Mouse (Mus musculus): ENCODE measurements around the gene Bak1. TPM values are rescaled to one million over a fixed set of nuclear protein-coding genes. Genes with fewer than 3 reads are reported as not detected.

Gene Bak1
- polyA plus RNA-seq, 1 experiment from 2014 or later, result 5.8 TPM

DNA sequence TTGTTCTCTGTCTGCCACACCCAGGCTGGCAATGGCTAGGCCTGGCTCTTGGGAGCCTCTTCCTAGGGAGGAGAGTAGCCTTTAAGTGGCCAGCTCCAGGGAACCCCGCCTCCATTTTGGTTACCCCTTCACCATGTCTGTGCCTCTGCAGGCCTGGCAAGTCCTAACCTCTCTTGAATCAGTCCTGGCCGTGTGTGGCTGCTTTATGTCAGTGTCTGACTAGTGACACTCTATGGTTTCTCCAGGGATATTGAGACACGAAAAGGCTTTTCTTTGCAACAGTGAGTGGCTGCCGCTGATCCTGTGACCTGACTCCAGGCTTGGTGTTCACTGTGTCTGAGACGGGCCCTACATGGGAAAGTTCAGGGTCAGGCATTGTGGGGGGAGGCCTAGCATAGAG lies 22.0 kb upstream of the Bak1 start:
- no peak for DNase-seq (ENCODE audit: low spot score)

DNA sequence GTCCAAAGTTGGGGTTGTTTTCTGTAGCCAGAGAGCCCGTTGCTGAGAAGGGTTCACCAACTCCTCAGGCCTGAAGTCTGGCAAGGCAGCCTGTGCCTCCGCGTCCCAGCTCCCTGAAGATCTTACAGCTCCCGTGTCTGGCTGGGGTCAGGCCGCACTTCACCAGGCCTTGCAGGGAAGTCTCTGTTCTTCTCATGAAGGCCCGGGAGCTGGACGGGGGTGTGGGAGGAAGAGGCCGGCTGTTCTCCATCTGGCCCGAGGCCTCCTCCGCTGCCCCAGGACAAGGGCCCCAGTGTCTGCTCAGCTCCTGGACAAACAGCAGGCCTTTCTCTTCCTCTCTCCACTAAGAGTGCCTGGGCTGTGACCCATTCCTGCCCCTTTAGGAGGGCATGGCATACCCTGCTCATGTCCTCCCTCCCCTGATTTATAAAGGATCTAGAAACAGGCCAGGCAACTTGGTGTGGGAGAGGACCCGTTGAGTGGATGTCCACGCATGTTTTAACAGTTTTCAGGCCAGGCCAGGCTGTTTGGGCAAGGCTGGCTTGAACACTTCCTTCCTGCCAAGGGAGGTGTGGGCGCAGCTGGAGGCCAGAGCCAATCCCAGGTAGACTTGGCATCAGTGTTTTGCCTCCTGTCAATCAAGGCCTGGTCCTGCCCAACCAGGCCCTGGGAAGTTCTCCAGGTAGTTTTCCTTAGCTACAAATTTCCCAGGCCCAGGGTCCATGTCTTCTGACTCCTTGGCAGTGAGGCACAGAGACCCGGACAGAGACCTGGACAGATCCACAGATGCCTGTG lies 19.8 kb upstream of the Bak1 start:
- no peak for DNase-seq (ENCODE audit: low spot score)

DNA sequence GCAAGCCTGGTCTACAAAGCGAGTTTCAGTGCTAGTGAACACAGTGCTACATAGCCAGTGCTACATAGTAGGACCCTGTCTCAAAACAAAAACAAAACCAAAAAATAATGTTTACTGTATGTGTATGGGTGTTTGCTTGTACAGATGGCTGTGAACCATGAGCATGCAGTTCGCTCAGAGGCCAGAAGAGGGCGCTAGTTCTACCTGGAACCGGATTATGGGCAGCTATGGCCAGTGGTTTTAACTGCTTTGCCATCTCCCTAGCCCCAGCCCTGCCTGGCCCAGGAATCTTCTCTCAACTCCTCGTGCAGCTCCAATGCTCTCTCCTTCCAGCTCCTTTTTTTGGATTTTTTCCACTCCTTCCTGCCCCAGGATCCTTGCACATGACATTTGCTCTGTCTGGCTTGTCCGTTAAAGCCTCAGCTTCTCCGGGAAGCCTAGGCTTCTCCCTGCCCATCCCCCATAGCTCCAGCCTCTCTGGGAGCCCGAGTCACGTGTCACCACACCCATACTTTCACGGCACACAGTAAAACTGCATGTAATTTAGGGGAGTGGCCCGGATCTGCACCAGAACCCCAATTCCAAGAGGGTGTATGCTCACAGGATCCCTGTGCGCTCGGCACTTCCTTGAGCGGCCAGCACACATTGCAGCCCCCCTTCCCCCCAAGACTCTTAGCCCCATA lies 19.1 kb upstream of the Bak1 start:
- DNase-seq (ENCODE audit: low spot score), result no peak

DNA sequence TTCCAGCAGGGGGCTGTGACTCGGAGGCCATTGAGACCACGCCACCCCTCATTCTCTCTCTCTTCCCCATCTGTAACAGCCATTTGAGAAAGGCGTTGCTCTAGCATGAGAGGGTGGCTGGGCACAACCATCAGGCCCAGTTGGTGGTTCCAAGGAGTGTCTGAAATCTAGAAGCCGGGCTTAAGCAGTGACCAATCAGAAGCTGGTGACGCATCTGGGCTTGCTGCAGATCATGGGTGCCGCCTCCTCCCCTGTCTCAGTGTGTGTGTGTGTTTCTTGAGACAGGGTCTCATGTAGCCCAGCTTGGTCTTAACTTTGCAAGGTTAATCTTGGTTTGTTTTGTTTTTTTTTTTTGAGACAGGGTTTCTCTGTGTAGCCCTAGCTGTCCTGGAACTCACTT lies 16.4 kb upstream of the Bak1 start:
- no peak for DNase-seq (ENCODE audit: low spot score)

DNA sequence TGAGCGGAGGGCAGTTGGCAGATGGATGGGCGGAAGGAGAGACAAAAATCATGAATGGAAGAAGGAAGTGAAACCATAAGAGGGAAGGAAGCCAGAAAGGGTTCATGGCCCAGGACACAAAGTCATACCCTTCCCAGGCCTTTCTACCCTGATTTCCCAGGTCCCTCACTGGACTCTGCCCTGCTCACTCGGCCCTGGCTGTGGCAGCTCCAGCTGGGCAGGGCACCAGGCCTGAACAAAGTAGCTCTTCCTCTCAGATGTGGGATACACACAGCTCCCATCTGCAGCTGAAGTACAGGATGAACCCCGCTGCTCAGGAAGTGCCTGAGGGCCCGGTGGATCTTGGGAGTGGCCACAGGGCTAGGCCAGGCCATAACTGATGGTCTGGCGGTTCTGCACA lies 14.0 kb upstream of the Bak1 start:
- DNase-seq (ENCODE audit: low spot score), result no peak

DNA sequence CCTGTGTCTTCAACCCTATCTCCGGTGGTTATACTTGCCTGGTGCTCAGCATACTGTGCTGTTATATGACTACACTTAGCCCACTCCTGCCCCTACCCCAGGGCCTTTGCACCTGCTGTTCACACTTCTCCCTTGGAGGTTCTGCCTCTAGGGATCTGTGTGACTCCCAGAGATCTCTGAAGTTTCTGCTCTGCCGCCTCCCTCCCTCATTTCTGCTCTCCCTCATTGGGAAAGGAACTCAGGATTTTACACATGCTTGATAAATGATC lies 12.9 kb upstream of the Bak1 start:
- no peak for DNase-seq (ENCODE audit: low spot score)

DNA sequence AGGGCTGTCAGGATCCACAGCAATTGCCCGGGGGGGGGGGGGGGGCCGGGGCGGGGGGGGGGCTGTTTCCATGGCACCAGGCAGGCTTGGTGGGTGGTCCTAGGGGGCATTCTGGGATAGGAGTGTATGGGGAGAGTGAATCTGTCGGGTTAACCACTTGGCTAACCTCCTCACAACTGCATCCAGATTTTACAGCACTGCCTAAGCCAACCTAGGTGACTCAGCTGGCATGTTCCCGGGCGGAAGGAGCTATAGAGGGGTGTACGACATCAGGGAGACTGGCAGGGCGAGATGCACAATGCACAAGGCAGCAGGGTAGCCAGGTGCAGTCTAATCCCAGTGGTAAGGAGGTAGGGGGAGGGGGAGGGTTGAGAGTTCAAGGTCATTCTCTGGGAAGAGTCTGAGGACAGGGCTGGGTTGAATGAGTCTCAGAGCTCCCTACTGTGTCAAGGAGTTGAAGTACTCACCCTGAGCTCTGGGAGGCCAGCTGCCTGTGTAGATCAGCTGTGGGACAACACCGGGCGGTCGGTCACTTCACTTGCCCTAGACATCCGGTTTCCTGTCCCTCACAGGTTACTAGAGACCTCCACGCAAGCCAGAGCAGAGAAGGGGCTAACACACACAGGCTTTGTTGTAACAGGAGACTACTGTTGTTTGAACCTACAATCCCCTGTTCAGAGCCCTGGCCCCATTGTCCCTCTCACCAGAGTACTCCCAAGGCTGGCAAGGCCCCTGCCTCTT lies 12.4 kb upstream of the Bak1 start:
- DNase-seq (ENCODE audit: low spot score), result no peak

DNA sequence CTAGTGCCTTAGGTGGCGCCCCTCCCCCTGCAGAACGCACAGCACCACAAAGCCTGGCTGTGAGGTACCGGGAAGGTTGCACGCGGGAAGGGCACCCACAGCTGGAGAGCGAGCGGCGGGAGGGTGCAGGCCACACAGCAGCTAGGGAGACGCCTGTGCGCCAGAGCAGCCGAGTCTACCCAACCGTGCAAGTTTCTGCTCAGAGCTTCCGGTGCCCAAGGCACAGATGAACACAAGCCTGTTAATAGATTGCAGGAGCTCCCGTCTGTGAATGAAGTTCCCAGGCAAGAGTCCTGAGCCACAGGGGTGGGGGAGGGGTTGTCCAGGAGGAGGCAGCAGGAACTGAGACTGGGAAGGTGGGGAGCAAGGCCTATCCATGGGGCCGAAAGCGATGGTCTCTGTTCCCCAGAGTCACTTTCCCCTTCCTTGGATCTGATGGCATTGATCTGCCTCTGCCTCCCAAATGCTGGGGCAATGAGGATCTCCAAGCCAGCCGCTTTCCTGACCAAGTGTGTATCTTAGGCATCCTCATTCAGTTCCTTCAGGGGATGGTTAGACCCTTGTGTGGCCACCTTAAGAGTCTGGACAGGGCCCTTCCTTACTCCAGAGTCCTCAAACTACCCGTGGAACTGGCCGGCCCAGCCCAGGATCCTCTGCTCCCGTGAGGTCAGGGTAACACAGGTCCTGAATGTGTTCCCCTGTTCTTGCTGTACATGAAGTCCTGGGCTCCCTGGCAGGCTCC lies 11.7 kb upstream of the Bak1 start:
- DNase-seq (ENCODE audit: low spot score), result peak; percentile 56

DNA sequence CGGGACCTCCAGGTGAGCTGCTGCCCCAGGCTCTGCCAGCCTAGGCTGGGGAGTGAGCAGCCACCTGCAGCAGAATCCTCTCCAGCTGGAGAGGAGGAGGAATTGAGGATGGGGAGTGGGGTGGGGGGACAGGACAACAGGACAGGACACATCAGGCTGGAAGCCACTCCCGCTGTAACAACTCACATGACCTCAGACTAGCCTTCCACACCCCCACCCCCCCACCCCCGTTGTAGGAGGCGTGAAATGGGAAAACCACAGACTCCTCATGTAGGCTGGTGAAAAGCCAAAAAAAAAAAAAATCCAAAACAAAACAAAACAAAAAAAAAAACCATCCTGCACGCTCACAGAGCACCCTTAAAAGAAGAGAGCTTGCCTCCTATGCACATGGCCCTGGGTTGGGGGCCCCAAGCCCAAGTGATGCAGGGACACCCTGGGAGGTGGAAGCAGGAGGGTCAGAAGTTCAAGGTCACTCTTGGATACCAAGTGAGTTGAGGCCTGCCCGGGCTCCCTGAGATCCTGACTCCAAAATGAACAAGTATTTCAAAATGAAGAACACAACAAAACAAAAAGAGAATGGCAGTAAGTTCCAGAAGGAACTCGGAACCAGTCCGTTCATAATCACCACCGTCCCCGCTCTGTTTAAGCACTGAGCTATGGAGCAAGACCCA lies 10.8 kb upstream of the Bak1 start:
- no peak for DNase-seq (ENCODE audit: low spot score)

DNA sequence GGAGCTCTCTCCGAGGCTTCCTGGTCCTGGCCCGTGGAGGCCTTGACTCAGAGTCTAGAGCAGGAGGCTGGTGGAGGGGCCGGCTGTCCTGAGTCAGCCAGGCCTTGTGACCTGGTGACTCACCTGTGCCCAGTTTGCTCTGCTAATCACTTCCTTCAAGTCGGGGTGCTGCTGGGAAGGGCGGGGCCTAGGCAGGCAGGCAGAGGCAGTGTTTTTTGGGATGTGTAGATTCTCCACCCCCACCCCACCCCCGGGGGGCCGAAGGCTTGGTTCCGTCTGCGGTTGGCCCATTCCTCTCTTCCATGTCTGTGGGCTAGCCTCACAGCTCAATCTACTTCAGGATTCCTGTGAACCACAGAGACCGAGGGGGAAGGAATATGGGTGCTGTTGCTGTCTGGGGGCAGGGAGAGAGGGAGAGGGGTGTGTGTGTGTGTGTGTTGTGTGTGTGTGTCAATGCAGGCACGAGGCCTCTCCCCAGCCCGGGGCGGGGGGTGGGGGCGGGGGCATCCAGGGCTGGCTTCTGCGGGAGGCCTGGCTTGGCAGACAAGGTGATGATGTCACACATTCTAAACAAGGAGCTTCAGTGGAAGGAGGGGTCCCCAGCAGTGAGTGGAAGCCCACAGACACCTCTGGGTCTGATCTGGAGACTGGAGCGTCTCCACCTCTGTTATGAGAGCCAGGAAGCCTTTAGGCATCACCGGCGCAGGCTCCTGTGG lies 9.7 kb upstream of the Bak1 start:
- DNase-seq (ENCODE audit: low spot score), result no peak

DNA sequence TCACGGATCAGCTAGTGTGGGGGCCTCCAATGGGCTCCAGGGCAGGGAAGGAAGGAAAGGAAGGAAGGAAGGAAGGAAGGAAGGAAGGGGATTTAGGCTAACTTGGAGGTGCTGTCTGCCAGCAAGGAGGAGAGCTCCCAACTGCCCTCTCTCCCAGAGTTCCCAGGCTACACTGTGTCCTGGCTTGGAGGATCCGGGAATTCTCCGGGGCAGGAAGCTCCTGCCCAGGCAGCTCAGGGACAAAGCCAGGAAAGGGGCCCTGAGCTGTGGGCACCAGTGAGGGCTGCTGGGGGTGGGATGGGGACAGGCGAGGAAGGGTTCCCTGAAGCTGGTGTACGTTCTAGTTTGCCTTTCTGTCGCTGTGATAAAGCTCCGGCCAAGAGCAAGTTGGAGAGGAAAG lies 7.7 kb upstream of the Bak1 start:
- no peak for DNase-seq (ENCODE audit: low spot score)

DNA sequence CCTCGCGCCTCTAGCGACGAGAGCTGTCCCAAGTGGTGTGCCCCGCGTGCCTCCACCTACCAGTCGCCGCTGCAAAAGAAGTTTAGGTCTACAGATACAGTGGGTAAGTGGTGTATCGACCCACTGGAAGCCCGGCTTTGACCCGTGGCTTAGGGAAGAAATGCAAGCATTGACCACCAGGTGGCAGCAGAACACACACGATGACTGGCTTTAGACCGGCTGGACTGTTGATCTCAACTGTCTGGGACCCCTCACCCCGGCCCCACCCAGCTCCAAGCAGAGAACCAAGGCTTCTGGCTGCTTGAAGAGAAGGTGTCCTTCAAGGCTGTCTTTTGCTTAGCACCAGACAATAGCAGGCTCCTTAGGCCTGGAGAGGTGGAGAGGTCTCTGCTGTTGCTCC lies 4.1 kb upstream of the Bak1 start:
- DNase-seq (ENCODE audit: low spot score), result peak; percentile 70

DNA sequence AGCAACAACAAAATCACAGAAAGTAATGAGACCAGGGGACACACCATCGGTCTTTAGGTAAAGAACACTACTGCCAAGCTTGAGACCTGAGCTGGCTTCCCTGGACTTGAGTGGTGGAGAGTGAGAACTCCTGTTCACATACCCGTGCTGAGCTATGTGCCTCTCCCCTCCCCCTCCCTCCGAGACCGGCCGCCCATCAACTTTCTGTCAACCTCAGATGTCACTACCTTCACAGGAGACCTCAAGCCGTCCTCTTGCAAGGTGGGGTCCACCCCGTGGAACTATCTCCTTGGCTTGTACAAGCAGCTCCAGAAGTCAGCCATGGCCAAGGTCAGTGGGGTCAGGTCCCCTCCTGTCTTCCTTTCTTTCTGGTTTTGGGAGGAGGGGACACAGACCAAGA lies 3.5 kb upstream of the Bak1 start:
- no peak for DNase-seq (ENCODE audit: low spot score)

DNA sequence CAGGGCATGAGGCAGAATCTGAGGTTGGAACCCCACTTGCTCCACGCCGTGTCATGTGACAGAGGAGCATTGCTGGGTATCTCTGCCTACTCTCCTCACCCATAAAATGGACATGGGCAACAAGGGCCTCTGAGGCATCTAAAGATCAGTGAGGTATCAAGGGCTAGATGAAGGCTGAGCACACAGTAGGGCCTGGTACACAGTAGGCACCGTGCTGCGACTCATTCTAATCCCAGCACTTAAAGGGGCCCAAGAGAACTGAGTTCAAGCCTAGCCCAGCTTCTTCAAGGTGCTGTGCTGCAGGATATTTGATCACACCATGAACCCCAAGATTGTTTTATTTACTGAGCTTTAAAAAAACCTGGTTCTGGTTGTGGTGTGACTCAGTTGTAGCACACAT lies 2.1 kb upstream of the Bak1 start:
- DNase-seq (ENCODE audit: low spot score), result no peak

DNA sequence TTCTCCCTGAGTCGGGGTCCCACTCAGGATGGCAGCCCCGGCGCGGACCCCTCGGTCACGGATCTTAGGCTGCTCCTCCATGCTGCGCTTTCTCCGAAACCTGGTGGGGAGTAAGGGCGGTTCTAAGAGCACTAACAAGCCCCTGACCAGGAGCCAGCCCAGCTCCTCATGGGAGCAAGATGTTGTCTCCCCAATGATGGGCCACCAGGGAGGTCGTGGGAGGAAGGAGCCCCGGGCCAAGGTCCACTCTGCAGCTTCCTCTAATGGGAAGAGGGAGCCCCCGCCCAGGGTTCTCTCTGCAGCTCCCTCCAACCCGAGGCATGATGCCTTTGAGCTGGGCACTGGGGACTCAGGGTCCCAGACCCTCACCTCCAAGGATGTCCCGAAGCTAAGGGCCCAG lies 622 bp upstream of the Bak1 start:
- no peak for DNase-seq (ENCODE audit: low spot score)

DNA sequence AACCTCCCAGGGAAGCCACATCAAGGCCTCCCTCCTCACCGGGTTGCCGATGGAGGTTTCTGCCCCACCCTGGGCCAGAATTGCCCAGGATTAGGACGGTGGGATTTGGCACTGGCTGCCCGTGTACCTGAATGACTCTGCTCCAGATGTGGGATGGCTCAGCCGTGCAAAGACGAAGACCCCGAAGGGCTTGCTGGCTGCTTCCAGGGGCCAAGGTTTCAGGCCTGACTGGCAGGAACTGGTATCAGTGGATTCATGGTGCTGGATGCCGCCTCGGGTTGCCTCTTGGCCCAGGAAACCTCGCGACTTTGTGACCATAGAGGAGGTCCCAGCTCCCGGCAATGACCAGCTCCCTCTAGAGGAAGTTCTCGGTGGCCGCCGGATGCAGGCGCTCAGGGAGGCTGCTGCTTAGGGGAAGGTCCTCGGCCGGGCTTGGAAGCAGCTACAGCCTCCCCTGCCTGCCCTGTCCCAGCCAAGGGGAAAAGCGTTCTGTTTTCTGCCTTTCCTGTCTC lies 469 bp downstream of the Bak1 start:
- DNase-seq (ENCODE audit: low spot score), result peak; percentile 78

DNA sequence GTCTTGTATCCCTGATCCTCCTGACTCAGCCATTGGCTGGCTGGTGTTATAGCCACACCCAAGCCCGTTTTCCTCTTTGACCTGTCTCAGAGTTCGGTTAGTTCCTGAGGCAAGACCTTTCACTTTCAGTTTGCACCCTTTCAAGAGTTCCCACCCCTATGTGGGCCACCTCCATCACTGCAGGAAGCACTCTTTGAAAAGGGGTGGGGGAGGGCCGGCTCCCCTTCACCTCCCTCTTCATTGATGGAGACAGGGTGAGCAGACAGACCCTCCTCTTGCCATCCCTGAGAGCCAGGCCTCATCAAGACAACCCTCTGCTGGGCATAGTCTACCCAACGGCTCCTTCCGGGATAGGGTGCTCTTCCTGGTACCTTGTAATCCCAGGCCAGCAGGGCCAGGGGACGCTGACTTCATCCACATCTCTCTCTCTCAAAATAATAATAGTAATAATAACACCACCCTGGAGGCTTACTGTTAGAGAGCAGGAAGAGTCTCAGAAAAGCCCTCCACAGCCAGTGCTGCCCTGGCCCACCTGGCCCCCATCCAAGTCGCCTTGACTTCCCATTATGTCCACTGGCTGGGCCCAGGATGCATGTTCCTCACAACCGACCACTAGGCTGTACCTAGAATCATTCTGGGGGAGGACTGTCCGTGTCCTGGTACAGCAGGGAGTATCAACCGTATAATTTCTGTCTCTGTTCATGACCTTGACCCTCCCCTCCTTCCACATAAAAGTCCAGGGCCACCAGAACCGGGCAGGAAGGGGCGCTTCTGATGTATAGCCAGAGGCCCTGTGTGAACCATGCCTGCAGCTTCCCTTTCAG lies 1.1 kb downstream of the Bak1 start:
- peak; percentile 83 for DNase-seq (ENCODE audit: low spot score)

DNA sequence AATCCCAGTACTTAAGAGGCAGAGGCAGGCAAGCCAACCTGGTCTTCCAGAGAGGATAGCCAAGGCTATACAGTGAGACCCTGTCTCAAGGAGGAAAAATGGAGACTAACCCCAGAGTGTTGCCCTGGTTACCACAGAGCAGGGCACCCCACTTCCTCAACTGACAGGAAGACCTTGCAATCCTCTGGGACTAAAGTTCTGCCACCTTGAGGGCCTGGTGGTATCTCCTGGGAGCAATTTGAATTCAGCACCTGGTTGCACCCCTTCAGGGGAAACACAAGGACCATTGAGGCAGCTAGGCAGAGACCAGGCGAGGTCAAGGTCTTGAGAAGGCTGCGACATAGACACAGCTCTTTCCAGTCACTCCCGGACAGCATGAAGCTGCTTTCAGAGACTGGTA lies 2.9 kb downstream of the Bak1 start:
- no peak for DNase-seq (ENCODE audit: low spot score)

DNA sequence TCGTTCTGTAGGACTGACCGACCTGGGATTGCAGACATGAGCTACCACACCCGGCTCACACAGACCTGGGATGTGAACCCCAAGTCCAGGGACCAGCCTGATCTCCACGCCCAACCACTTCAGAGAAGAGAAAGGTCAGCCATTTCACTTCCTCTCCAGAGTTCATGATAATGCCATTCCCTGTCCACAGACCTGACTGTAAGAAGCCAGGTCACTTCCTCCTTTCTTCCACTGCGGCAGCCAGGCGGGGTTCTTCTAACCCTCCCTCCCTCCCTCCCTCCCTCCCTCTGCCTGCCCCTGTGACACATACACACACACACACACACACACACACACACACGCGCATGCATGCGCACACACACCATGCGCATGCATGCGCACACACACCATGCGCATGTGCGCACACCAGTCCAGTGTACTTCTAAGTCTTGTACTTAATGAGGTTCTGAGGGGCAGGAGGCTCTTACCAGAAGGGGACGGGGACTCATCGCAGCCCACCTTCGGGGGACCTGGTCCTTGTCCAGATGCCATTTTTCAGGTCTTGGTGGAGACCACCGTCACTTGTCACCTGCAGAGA lies 3.4 kb downstream of the Bak1 start:
- DNase-seq (ENCODE audit: low spot score), result no peak

Data from thymus, postnatal 0 days (tissue).